Mouse (Mus musculus) inflammation-experienced regulatory T-cells, adult 6 months (primary cell): ENCODE results near the gene Nsg2. TPM values are rescaled to one million over a fixed set of nuclear protein-coding genes. Genes with fewer than 3 reads are reported as not detected.

ENCODE experiments used
- ATAC-seq: one replicate; pipeline ENCODE4 v1.8.0; 2017
- polyA plus RNA-seq, 3 experiments: library from polyadenylated mRNA; unstranded; fragments of 100-300 nt; shearing (Covaris generic); gene quantifications; one replicate each; pipeline ENCODE4 v1.2.1; 2017

The Nsg2 gene
- polyA plus RNA-seq, 3 experiments from 2014 or later = 8.5 to 97.5 (median 73.7) TPM

- ATAC-seq = no peak
These were observed 87.6 kb downstream of the Nsg2 start for GRCm38 (mm10) chr11:32087779-32088442.

DNA sequence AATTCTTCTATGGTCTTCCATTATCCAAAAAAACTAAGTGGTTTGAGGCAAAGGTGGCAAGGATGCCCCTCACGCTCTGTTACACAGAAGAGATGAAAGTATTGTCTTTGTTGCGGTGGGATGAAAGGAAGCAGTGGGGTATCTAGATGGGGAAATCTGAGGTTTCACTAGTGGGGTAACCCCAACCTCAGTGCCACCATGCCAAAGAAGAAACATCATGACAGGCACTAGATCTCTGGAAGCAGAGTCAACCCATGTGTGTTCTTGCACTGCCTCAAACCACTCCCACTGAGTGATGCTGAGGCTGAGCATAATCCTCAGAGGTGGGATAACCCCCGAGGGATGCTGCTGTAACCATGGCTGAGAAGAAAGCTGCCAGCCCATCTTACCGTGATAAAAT, 95.5 kb downstream of the Nsg2 start:
- ATAC-seq = peak; percentile 32

DNA sequence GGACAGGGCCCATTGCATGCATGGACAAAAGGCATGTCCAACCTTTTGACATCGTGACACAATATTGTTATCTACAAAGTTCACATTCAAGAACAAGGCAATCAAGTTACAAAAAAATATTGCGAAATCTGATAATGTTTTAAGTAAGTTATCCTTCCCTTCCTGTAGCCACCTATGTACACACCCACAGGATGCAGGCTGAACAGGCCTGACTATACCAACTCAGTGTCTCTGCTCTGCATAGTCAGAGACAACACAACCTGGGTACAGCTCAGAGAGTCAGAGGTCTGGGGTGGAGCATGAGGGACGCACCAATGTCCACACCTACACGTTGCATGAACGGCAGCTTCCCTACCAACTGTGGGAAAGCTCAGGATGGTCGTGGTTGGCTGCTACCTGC, 96.1 kb downstream of the Nsg2 start:
- ATAC-seq = peak; percentile 81

DNA sequence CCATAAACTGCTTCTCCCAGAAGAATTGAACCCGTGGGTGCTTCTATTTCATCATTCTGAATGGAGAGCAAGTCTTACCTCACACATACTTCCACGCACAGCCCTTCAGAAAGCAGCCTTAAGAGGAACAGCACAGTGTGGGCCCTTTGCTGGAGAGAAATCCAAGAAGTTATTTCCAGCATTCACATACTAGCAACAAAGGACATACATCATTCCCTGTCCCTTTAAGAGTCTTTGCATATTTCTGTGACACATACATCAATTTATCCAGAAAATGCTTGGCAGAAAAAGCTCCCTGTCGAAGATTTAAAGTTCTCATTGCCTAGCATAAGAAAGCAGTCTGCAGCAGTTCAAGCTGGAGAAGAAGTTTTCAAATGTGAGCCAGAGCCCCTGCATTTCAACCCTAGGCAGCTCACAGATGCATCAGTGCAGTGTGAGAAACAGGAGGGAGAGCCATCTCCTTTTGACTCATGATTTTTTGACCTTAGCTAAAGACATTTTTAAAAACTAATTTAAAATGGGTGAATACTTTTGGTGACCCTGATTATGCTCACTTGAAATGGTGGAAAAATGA, 100.9 kb downstream of the Nsg2 start:
- ATAC-seq = no peak

DNA sequence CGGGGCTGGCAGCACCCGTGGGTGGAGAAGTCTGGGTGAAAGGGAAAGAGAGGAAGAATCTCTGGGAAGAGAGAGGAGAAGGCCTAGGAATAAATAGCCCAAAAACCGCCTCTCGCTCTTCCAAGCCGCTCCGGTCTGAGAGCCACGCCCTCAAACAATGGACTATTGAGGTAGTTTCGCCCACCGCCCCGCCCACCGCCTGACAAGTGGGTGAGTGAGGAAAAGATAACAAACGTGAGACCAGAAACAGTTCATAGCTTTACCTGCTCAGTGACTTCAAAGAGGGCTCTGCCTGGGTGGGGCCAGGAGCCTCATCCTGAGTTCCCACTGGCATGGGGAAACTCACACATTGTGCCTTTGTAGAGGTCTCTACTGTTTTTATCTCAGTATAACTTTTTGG, 102.7 kb downstream of the Nsg2 start:
- peak; percentile 24 for ATAC-seq

DNA sequence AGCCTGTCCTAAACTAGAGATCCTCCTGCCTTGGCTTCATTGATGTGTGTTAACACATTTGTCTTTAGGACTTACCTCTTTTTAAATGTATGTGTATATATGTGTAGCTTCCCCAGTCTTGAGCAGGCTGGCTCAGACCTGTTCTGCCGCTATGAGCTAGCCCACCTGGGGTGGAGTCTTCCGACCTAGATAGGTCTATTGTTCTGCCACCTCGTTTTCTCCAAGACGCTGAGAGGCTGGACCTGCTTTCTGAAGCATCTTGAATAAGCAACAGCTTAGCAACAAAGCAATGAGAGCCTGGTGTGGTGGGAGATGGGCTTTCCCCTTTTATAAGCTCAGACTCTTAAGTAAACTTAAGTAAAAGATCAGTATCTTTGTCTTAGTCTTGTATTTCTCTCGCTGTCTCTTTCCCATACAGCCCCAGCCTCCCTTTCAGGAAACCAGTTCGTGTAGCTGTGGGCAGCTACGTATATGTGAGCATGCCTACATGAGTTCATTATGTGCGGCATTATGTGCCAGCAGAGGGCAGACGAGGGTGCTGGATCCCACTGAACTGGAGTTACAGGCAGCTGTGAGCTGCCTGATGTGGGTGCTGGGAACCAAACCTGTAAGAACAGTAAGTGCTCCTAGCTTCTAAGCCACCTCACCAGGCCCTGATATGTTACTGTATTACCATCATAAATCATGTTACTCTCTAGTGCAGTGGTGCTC, 104.3 kb downstream of the Nsg2 start:
- peak; percentile 48 for ATAC-seq

GRCm38 (mm10) chr11:32105750-32106646, 105.7 kb downstream of the Nsg2 start:
- peak; percentile 41 for ATAC-seq

- ATAC-seq = no peak
These were observed 106.4 kb downstream of the Nsg2 start for GRCm38 (mm10) chr11:32106647-32106985.

DNA sequence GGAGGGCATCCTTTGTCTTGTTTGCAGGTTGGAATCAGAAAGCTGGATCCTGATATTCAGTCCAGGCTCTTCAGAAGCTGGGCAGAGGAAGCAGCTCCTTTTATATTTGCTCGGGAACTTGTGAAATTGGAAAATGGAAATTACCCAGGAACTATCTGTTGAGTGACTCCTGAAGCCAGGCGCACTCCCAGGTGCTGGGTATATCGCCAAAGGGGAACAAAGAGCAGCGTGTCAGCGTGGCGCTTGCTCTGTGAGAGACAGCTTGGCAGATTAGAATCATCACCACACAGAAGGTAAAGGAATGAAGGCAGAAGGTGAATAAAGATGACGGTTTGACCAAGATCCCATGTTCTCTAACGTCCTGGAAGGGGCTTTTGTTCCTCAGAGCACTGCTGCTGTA, 108.2 kb downstream of the Nsg2 start:
- ATAC-seq = no peak

Other genes starting within 250 kb of the Nsg2 start
- gene Cpeb4, start 128.3 kb upstream of the Nsg2 start, polyA plus RNA-seq = 1 to 10 TPM; 5.3 to 7.4 (median 7.0) TPM
- gene 4930524B15Rik, start 34.9 kb upstream of the Nsg2 start, polyA plus RNA-seq = not detected
- gene Il9r, start 199.8 kb downstream of the Nsg2 start, polyA plus RNA-seq = 1 to 10 TPM; 2.8 to 5.4 (median 4.9) TPM
- gene Snrnp25, start 205.0 kb downstream of the Nsg2 start, polyA plus RNA-seq = 10 to 100 TPM; 52.9 to 74.7 (median 56.9) TPM
- under 1 TPM in 1 of 3 experiments, not detected in 2; 0.70 TPM for gene Rhbdf1, start 221.8 kb downstream of the Nsg2 start, polyA plus RNA-seq
- 10 to 100 TPM; 26.3 to 35.5 (median 32.8) TPM for gene Mpg, start 226.0 kb downstream of the Nsg2 start, polyA plus RNA-seq